Mouse (Mus musculus): ENCODE measurements at regions not wholly inside any gene's neighbourhood (a gene's known extent, or its start where the extent isn't known, plus 50 kb on each side); places are given as distances from the start of the nearest gene placed in this dataset.
A peak's percentile ranks its signal among the peaks of the same experiment; 100 is the strongest.

DNA sequence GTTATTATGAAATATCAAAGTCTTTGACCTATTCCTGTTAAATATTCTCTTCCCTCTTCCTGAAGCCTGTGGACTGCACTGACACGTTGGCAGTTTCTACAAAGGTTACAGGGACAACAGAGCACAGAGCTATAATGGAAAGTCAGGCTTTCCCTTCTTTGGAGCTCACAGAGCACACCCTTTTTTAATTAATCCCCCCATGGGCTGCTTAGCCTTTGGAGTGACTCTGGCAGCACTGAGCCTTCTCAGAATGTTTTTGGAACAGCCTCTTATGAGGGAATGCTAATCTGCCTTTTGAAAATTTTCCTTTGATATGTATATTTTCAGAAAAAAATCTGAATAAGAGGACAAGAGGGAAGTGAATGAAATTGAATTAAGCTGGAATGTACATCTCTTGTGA, 441.6 kb downstream of the Dnah5 start:
- Histone ChIP-seq H3K27me3 (ENCODE audit: control insufficient read depth, insufficient read depth, low read length) (no peaks in the 10 kb centered on the region), H3K27ac (no peak overlapping the region), H3K4me1 (ENCODE audit: control insufficient read depth, insufficient read depth, low read length) (no peaks in the 10 kb centered on the region), H3K79me2 (replicated peaks; ENCODE audit: control insufficient read depth, insufficient read depth, low read length) (no peaks in the 10 kb centered on the region), H3K36me3 (ENCODE audit: control insufficient read depth, insufficient read depth, low read length) (no peaks in the 10 kb centered on the region), H3K9ac (ENCODE audit: low read depth, low read length) (no peak overlapping the region), H3K4me3 (no peak overlapping the region)
- no peak for DNase-seq
- TF ChIP-seq POLR2A (IDR thresholded peaks at IDR 0.05; ENCODE audit: insufficient read depth, low read depth, low read length) (no peak), CTCF (IDR thresholded peaks at IDR 0.05) (no peak), EP300 (IDR thresholded peaks at IDR 0.05; ENCODE audit: insufficient read depth, low read depth, low read length) (no peak)
- WGBS = 19% methylated on average over 1 of the region's 1 CpGs
- intact Hi-C loops (cut with DNase I) = no loop called here

GRCm38 (mm10) chr15:28653996-28654395, 450.4 kb downstream of the Dnah5 start:
- no peak for DNase-seq
- intact Hi-C loops (cut with DNase I) = no loop called here
- 59% methylated on average over 3 of the region's 3 CpGs for WGBS
- no peaks in the 10 kb centered on the region for H3K4me1 ChIP-seq (ENCODE audit: control insufficient read depth, insufficient read depth, low read length)
- H3K27me3 ChIP-seq (ENCODE audit: control insufficient read depth, insufficient read depth, low read length) = no peaks in the 10 kb centered on the region
- H3K9ac ChIP-seq (ENCODE audit: low read depth, low read length) = no peak overlapping the region
- H3K4me3 ChIP-seq = no peak overlapping the region
- no peaks in the 10 kb centered on the region for H3K79me2 ChIP-seq (replicated peaks; ENCODE audit: control insufficient read depth, insufficient read depth, low read length)
- no peak for TF ChIP-seq EP300 (IDR thresholded peaks at IDR 0.05; ENCODE audit: insufficient read depth, low read depth, low read length)
- TF ChIP-seq POLR2A (IDR thresholded peaks at IDR 0.05; ENCODE audit: insufficient read depth, low read depth, low read length) = no peak
- no peak for TF ChIP-seq CTCF (IDR thresholded peaks at IDR 0.05)
- no peak overlapping the region for H3K27ac ChIP-seq
- no peaks in the 10 kb centered on the region for H3K36me3 ChIP-seq (ENCODE audit: control insufficient read depth, insufficient read depth, low read length)

- WGBS = 79% methylated on average over 6 of the region's 6 CpGs
- no peak overlapping the region for H3K9ac ChIP-seq (ENCODE audit: low read depth, low read length)
- H3K4me3 ChIP-seq = no peak overlapping the region
- H3K27ac ChIP-seq = no peak overlapping the region
- no peaks in the 10 kb centered on the region for H3K36me3 ChIP-seq (ENCODE audit: control insufficient read depth, insufficient read depth, low read length)
- H3K4me1 ChIP-seq (ENCODE audit: control insufficient read depth, insufficient read depth, low read length) = no peaks in the 10 kb centered on the region
- DNase-seq = no peak
- intact Hi-C loops (cut with DNase I) = no loop called here
- TF ChIP-seq CTCF (IDR thresholded peaks at IDR 0.05) (peak; percentile 30), POLR2A (IDR thresholded peaks at IDR 0.05; ENCODE audit: insufficient read depth, low read depth, low read length) (no peak), EP300 (IDR thresholded peaks at IDR 0.05; ENCODE audit: insufficient read depth, low read depth, low read length) (no peak)
- no peaks in the 10 kb centered on the region for H3K79me2 ChIP-seq (replicated peaks; ENCODE audit: control insufficient read depth, insufficient read depth, low read length)
- no peaks in the 10 kb centered on the region for H3K27me3 ChIP-seq (ENCODE audit: control insufficient read depth, insufficient read depth, low read length)
These were observed 460.5 kb downstream of the Dnah5 start for GRCm38 (mm10) chr15:28663847-28664602.
